Mouse (Mus musculus) ZHBTc4 (cell line): Measurements from ENCODE around the gene Ippk.

Experiments used
- DNase-seq: peaks from one replicate; pipeline ENCODE4 v3.0.0-alpha.2; 2011; ENCODE audit warnings: low read depth, low spot score

Ippk gene

GRCm38 (mm10) chr13:49430529-49430928 is 9.5 kb downstream of the Ippk start:
- DNase-seq = no peak

DNA sequence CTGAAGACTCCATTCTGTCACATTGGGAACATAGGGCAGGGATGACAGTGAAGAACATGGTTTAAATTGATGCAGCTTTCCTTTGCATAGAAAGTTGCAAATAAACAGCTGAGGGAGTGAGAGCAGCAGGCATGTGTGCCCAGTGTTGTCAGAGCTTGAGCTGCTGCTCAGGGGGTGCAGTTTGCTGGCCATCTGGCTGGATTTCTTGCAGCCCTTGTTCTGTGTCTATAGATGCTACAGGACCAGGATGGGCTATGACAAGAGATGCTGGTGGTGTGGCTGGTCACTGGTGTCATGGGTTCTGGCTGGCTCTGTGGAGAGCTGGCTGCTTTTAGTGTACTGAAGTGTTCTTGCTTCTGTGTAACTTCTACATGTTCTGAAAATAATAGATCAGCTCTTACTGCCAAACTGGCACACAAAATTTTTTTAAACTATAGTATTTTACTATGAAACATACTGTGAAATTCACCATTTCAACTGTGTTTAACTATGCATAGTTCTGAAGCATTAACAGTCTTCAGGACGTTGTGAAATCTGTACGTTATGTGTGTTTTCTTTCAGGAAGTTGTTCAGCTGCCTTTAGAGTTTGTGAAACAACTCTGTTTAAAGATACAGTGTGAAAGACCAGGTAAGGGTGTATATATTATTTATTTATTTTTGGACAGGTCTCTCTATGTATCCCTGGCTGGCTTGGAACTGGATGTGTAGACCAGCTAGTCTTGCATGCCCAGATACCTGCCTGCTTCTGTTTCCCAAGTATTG is 12.4 kb downstream of the Ippk start:
- no peak for DNase-seq

- no peak for DNase-seq
These were observed 14.7 kb downstream of the Ippk start for GRCm38 (mm10) chr13:49435745-49436144.

GRCm38 (mm10) chr13:49436170-49436569 is 15.1 kb downstream of the Ippk start:
- DNase-seq = no peak

GRCm38 (mm10) chr13:49444451-49444850 is 23.4 kb downstream of the Ippk start:
- DNase-seq = no peak

- DNase-seq = peak; percentile 80
These were observed 28.3 kb downstream of the Ippk start for GRCm38 (mm10) chr13:49449318-49449749.

DNA sequence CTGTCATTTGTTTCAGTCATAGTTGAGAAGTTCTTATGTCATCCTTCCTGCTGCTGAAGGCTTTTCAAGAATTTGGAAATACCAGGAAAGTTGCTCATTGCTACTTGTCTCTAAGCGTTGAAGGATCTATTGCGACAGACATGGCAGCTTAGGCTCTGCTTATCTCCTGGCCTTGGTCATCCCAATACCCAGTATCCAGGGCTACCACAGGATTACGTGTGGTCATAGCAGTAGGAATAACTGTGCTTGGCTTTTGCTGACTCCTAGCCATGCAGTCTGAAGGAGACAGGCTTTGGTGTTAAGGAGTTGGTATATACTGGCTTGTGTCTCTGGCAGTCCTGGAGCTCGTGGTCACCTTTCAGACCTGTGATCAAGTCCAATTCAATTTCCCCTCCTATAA is 39.2 kb downstream of the Ippk start:
- DNase-seq = no peak

GRCm38 (mm10) chr13:49460692-49461414 is 39.8 kb downstream of the Ippk start:
- DNase-seq = no peak

DNA sequence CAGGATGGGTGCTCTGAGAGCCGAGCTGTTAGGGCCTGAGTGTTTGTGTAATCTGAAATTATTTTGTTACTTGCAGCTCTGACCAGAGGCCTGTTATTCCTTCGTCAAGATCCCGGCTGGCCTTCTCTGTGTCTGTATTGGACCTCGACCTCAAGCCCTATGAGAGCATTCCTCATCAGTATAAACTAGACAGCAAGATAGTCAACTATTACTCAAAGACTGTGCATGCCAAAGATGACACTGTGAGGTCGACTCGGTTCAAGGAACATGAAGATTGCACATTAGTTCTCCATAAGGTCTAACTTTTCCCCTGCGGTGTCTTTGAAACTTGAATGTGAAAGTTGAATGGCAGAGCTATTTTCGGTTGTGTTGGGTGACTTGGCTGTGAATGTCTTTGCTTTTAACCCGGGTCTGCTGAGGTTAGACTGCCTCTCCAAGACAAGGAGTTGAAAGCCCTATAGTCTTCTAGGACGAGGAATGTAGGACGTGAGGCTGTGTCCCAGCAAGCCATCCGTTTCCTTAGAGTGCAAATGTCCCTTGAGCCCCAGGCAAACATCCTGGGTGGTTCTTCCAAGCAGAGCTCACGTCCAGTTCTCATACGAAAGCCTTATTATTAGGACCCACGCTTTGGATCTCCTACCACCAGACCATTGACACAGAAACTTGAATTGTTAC is 40.5 kb downstream of the Ippk start:
- DNase-seq = no peak

DNA sequence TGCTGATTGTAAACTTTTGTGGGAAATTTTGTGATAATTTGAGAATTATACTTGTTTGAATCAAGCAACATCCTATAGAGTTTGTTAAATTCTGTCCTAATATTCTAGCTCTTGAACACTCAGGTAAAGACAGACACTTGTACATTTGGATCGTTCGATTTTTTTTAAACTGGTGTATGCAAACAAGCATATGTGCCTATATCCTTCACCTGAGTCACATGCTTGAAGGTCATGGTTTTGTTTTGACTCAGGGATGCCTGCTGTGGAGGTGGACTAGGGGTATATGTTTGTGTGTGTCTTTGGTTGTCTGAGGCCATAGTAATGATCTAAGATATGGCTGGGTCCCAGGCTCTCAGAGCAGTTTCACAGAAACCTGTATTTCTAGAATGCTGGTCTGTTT is 41.9 kb downstream of the Ippk start:
- no peak for DNase-seq

- no peak for DNase-seq
These were observed 44.8 kb downstream of the Ippk start for GRCm38 (mm10) chr13:49465875-49466274.

DNA sequence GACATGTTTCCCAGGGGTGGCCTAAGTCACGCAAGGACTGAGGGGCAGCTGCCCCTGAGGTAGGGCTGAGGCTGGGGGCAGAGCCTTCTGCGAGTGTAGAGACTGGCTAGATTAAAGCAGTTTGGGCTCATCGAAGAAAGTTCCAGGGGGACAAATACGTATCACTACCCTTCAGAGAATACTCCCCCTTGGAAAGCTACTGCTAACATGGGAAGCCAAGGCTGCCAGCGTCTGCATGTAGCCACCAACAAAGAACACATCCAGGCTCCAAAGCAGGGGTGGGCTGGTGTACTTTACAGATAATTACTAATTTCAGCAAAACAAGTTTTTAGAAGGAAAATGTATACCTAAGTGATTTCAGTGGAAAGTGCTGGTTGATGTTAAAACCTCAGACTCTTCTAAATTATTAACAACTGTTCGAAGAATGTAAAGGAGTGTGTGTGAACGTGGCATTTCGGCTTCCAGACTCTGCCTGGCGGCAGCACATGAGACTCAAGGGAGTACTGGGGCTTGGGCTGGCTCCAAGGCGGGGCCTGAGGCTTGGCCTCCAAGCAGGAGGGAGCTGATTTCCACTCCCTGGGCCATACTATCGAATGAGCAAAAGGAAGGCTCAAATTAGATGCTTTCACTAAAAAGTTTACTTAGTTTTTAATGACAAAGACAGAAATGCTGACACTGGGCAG is 45.5 kb downstream of the Ippk start:
- no peak for DNase-seq

- no peak for DNase-seq
These were observed 46.5 kb downstream of the Ippk start for GRCm38 (mm10) chr13:49467585-49467984.

GRCm38 (mm10) chr13:49469002-49469401 is 48.0 kb downstream of the Ippk start:
- DNase-seq = no peak

- DNase-seq = no peak
These were observed 49.3 kb downstream of the Ippk start for GRCm38 (mm10) chr13:49470319-49470718.

GRCm38 (mm10) chr13:49470806-49471205 is 49.8 kb downstream of the Ippk start:
- no peak for DNase-seq

GRCm38 (mm10) chr13:49471981-49472675 is 51.1 kb downstream of the Ippk start:
- no peak for DNase-seq

DNA sequence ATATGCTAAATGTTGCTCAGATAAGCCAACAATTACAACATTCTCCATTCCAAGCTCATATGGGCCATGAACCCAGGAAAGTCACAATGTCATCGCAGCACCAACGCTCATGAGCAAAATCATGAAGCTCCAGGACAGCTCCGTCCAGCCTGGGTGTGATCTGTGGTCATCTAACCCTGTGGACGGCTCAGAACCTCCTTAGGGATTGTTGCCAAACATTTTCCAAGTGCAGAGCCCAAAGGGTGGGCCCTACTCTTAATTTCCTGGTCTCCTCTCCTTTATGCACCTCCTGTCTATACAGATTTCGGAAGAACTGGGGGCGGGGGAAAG is 51.6 kb downstream of the Ippk start:
- DNase-seq = no peak

GRCm38 (mm10) chr13:49477887-49478286 is 56.8 kb downstream of the Ippk start:
- DNase-seq = no peak

GRCm38 (mm10) chr13:49478851-49479374 is 57.9 kb downstream of the Ippk start:
- DNase-seq = no peak

DNA sequence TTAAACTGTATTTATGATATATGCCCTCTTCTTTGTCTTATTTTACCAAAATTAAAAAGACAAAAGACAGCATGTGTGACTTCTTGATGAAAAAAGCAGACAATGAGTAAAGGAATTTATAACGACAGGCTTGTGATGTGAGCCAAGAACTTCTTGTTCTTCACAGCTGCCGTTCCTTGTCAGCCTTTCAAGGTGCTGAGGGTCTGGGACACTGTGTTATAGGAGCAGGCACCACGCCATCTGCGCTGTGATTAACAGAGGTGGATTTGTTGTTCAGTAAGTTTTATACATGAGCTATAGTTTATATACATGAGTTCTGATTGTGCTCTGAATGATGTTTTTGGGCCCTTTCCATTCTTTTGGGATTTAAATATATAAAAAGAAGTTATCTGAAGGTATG is 58.4 kb downstream of the Ippk start:
- DNase-seq = no peak
